Mouse (Mus musculus) heart, embryonic 16.5 days (tissue): ENCODE results near the gene Metrn. TPM values are rescaled to one million over a fixed set of nuclear protein-coding genes. Genes with fewer than 3 reads are reported as not detected.

Experiments
- ATAC-seq: fragments of 200-750 bp; cut with Nextera tagmentation; replicated peaks from 2 replicates; pipeline ENCODE4 v1.8.0; 2017; ENCODE audit warnings: moderate number of reproducible peaks; ENCODE audit not compliant: insufficient read depth, low FRiP score; ENCODE audit errors: extremely low read depth
- H3K27ac ChIP-seq: fragments of 300-500 bp; sonication (generic); 2 replicates; pipeline ENCODE4 v1.5.1; 2014; ENCODE audit warnings: mild to moderate bottlenecking, low read length, control low read depth, moderate library complexity
- H3K27me3 ChIP-seq: fragments of 300-500 bp; sonication (generic); 2 replicates; pipeline ENCODE4 v1.6.1; 2014; ENCODE audit warnings: low read length, mixed read lengths; ENCODE audit not compliant: control insufficient read depth, insufficient read depth
- H3K36me3 ChIP-seq: fragments of 300-500 bp; sonication (generic); 2 replicates; pipeline ENCODE4 v1.6.1; 2014; ENCODE audit not compliant: control insufficient read depth, insufficient read depth
- H3K4me1 ChIP-seq: fragments of 300-500 bp; sonication (generic); 2 replicates; pipeline ENCODE4 v1.6.1; 2014; ENCODE audit warnings: low read length, mixed read lengths; ENCODE audit not compliant: control insufficient read depth, insufficient read depth
- H3K4me2 ChIP-seq: fragments of 300-500 bp; sonication (generic); 2 replicates; pipeline ENCODE4 v1.6.1; 2014; ENCODE audit warnings: low read depth, mild to moderate bottlenecking, control low read depth, low read length
- H3K4me3 ChIP-seq: fragments of 300-500 bp; sonication (generic); 2 replicates; pipeline ENCODE4 v1.5.1; 2014; ENCODE audit warnings: mild to moderate bottlenecking, control low read depth, low read length
- H3K9ac ChIP-seq: fragments of 300-500 bp; sonication (generic); 2 replicates; pipeline ENCODE4 v1.6.1; 2014; ENCODE audit warnings: low read length, control low read depth
- H3K9me3 ChIP-seq: fragments of 300-500 bp; sonication (generic); replicated peaks from 2 replicates; pipeline ENCODE4 v1.6.1; 2016; ENCODE audit warnings: low read length; ENCODE audit not compliant: control insufficient read depth
- WGBS: fragments of 180-500 bp; shearing (Covaris S2); extraction: QIAGEN DNeasy Blood & Tissue Kit; methylation state at CpG from one replicate; pipeline ENCODE4 v1.1.7; 2014; 5-methylcytosine and 5-hydroxymethylcytosine counted together
- polyA plus RNA-seq: library from polyadenylated mRNA; unstranded; fragments of >200 nt; fragmentation: Nextera tagmentation; extraction: Ambion mirVana; gene quantifications from 2 replicates; pipeline ENCODE4 v1.2.1, GENCODE M21; 2015

The Metrn gene
- 25.6 and 26.9 TPM in 2 replicates for polyA plus RNA-seq

DNA sequence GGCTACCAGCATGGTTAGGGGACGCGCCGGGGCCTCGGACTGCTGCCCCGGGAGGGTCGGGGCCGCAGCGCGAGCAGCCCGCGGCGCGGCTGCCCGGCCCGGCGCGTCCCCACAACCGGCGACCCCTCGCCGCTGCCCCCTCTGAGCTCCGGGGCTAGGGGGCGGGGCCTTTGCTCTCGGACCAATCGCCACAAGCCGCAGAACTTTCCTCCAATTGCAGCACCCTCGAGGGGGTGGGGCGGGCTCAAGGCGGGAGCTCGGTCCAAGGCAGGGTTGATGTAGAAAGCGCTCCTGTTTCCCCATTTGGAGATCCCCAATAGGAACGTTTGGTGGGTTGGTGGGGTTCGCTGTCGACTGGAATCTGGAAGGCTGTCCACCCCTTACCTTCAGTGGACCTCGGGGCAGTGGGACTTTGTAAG, at the start of gene Metrn:
Metrn (minus strand) TSS at position 186 of the 419 bp plus-strand sequence.
- peak within 1 kb of the TSS; percentile 84 for H3K9ac ChIP-seq
- H3K27me3 ChIP-seq: no peaks in the 10 kb centered on the region
- 0% methylated on average over 35 of the region's 35 CpGs for WGBS
- H3K36me3 ChIP-seq: no peaks in the 10 kb centered on the region
- peaks cover 21% of the 10 kb centered on the region for H3K4me1 ChIP-seq
- H3K9me3 ChIP-seq: no peaks in the 10 kb centered on the region
- H3K4me3 ChIP-seq: peak within 1 kb of the TSS; percentile 92
- ATAC-seq: peak; percentile 85
- H3K4me2 ChIP-seq: peak within 1 kb of the TSS; percentile 93
- H3K27ac ChIP-seq: no peak within 1 kb of the TSS; the same call in 1 of the 2 replicates

DNA sequence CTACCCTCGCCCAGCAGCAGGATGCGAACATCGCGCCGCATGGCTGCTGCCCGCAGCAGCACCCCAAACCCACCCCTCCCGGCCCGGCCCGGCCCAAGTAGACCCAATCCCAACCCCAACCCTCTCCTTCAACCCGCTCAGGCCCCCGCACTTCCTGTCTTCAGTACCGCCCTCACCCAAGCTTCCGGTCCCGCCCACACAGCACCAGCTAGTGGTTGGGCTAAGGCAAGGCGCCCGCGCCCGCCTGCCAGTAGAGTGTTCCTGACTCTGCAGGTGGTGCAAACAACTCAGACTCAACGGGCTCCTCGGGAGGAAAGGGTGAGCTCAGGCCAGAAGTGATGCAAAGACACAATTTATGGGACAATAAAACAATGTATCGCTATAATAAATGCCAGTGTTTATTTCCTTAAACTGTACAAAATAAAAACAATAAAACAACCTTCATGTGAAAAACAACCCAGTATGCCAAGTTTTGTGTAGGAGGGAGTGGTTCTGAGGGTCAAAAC, 47.5 kb upstream of the Metrn start, which contains the start of gene Rhot2:
Rhot2 (minus strand) TSS at position 456 of the 506 bp plus-strand sequence.
- Histone ChIP-seq H3K4me1 (peaks cover 12% of the 10 kb centered on the region), H3K36me3 (peaks cover 33% of the 10 kb centered on the region), H3K27me3 (no peaks in the 10 kb centered on the region), H3K4me2 (peak within 1 kb of the TSS; percentile 79), H3K9ac (peak within 1 kb of the TSS; percentile 96), H3K27ac (peak within 1 kb of the TSS; percentile 91), H3K9me3 (no peaks in the 10 kb centered on the region), H3K4me3 (peak within 1 kb of the TSS; percentile 94)
- WGBS: 1% methylated on average over 21 of the region's 21 CpGs
- peak; percentile 94 for ATAC-seq

DNA sequence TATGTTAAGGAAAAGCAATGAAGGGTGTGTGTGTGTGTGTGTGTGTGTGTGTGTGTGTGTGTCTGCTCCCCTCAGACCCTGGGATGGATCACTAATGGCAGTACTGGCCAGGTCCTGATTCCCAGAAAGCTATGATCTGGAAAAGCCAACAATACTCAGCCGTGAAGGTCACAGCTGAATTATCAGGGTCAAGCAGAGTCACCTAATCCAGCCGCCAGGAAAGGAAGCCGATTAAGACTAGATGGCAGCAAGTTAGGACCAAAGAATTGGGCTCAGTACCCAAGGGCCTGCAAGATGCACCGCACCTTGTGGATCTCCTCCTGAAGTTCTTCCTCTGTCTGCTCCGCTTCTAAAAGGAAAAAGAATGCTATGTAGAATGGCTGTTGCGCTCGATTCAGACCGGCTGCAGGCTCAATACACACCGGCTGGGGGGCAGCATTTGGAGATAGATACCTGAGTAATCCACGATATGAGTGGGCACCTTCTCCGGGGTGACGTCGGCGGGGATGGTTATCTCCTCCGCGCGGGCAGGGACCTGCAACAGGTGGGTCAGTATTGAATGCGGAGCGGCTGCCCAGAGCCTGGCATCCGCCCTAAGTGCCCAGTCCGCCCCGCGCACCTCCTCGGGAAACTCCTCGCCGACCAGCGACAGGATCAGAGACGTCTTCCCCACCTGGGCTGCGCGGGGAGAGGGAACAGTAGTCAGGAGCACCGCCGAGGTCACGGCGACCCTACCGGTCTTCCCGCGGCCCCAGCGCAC, 46.9 kb upstream of the Metrn start:
- peak overlapping the region; percentile 79 for H3K4me2 ChIP-seq

DNA sequence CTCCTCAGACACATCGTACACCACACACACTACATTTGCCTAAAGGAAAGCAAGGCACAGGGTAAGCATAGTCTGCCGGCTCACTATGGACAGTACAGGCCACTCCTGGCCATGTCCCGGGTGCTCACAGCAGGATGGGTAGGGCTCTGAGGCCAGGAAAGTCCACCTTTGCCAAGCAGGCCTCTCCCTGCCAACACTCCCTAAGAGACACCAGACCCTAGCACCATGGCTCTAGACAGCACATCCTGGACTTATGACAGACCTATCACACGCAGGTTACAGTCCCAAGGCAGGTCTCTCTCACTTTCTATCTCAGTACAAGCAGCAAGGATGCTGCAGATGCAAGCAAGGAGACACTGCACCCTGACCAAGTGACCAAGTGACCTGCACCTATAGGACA, 46.2 kb upstream of the Metrn start:
- no peaks in the 10 kb centered on the region for H3K9me3 ChIP-seq
- peak overlapping the region; percentile 94 for H3K4me3 ChIP-seq
- H3K36me3 ChIP-seq: peaks cover 35% of the 10 kb centered on the region
- whole genome bisulfite sequencing: 84% methylated on average over 4 of the region's 4 CpGs
- H3K27ac ChIP-seq: no peak overlapping the region; the same call in 1 of the 2 replicates
- ATAC-seq: no peak
- no peaks in the 10 kb centered on the region for H3K27me3 ChIP-seq
- H3K9ac ChIP-seq: peak overlapping the region; percentile 96
- peaks cover 12% of the 10 kb centered on the region for H3K4me1 ChIP-seq
- peak overlapping the region; percentile 79 for H3K4me2 ChIP-seq

More for the DNA sequence above, 46.9 kb upstream of the Metrn start:
- H3K9ac ChIP-seq: peak overlapping the region; percentile 96
- H3K4me1 ChIP-seq: peaks cover 12% of the 10 kb centered on the region
- H3K27me3 ChIP-seq: no peaks in the 10 kb centered on the region
- peak overlapping the region; percentile 91 for H3K27ac ChIP-seq
- peak overlapping the region; percentile 94 for H3K4me3 ChIP-seq
- peak; percentile 29 for ATAC-seq
- peaks cover 37% of the 10 kb centered on the region for H3K36me3 ChIP-seq
- WGBS: 1% methylated on average over 38 of the region's 38 CpGs
- no peaks in the 10 kb centered on the region for H3K9me3 ChIP-seq

DNA sequence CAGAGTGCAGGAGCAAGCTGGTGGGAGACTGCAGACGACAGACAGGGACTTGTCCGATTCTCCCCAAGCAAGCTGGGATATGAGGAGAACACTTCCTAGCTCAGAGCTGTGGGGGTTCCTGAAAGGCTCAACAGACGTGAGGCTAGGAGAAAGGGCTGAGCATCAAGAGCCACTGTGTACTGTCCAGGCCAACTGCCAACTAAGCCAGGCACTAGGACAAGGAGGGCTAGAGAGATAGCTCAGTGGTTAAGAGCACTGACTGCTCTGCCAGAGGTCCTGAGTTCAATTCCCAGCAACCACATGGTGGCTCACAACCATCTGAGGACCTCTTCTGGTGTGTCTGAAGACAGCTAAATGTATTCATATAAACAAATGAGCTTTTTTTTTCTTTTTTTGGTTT, 45.6 kb upstream of the Metrn start:
- H3K9me3 ChIP-seq: no peaks in the 10 kb centered on the region
- no peak overlapping the region for H3K4me3 ChIP-seq
- no peaks in the 10 kb centered on the region for H3K27me3 ChIP-seq
- 83% methylated on average over 3 of the region's 3 CpGs for WGBS
- H3K9ac ChIP-seq: no peak overlapping the region
- no peak overlapping the region for H3K27ac ChIP-seq
- H3K4me2 ChIP-seq: no peak overlapping the region
- H3K4me1 ChIP-seq: peaks cover 13% of the 10 kb centered on the region
- peaks cover 35% of the 10 kb centered on the region for H3K36me3 ChIP-seq
- ATAC-seq: no peak

DNA sequence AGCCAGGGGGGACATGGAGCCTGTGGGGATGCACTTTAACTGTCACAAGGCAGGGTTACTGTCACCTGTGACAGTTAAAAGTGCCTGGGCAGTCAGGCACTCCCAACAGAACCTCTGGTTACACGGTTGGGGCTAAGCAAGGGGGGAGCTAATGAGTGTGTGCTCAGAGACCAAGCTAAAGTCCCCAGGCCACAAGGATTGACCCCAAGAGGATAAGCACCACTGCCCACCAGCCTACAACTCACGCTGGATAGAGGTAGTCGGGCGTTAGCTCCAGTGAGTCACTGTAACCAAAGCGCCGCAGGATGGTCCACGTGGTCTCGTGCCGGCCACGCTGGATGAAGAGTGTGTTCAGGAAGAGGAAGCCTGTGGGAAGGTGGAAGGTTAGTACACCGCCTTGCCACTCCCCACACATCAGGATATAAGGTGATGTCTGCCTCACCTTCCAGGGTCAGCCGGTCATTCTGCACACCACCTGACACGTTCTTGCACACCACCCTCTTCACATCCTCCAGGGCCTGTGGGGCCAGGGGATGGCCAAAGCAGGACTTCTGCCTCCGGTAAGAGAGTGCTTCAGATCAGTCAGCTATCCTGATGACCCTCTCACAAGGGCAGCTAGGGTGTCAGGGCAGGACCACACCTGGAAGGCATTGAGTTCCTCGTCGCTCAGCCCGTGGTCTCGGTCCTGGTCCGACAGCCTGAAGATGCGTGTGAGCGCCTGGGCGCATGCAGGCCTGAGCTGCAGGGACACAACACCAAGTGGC, 44.4 kb upstream of the Metrn start, which contains the start of gene Gm20683:
Gm20683 (minus strand) TSS at position 647 of the 764 bp plus-strand sequence.
- WGBS: 90% methylated on average over 22 of the region's 22 CpGs
- ATAC-seq: no peak
- Histone ChIP-seq H3K4me3 (no peak within 1 kb of the TSS), H3K4me2 (no peak within 1 kb of the TSS), H3K27me3 (no peaks in the 10 kb centered on the region), H3K9ac (no peak within 1 kb of the TSS), H3K9me3 (no peaks in the 10 kb centered on the region), H3K27ac (no peak within 1 kb of the TSS), H3K4me1 (peaks cover 23% of the 10 kb centered on the region), H3K36me3 (peaks cover 35% of the 10 kb centered on the region)

DNA sequence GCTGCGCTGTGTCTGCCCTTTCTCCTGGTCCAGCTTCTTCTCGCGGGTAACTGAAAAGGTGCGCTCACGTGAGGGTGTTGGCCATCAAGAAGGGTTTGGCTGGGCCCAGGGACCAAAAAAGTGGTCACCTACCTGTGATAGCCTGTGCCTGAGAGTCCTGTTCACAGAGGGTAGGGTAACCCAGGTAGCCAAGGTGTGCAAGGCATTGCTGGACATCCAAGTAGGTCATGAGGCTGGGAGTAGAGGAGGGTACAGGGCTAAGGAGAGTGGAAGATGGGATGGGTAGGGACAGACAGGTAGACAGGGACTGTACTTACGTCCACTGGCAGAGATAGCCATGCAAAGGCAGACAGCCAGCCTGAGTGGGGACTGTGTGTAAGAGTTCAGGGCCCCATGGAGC, 43.6 kb upstream of the Metrn start:
- 98% methylated on average over 6 of the region's 6 CpGs for WGBS
- Histone ChIP-seq H3K27me3 (no peaks in the 10 kb centered on the region), H3K4me2 (no peak overlapping the region), H3K9me3 (no peaks in the 10 kb centered on the region), H3K9ac (no peak overlapping the region), H3K4me1 (peaks cover 30% of the 10 kb centered on the region), H3K4me3 (no peak overlapping the region), H3K36me3 (peaks cover 35% of the 10 kb centered on the region), H3K27ac (no peak overlapping the region)
- ATAC-seq: no peak

DNA sequence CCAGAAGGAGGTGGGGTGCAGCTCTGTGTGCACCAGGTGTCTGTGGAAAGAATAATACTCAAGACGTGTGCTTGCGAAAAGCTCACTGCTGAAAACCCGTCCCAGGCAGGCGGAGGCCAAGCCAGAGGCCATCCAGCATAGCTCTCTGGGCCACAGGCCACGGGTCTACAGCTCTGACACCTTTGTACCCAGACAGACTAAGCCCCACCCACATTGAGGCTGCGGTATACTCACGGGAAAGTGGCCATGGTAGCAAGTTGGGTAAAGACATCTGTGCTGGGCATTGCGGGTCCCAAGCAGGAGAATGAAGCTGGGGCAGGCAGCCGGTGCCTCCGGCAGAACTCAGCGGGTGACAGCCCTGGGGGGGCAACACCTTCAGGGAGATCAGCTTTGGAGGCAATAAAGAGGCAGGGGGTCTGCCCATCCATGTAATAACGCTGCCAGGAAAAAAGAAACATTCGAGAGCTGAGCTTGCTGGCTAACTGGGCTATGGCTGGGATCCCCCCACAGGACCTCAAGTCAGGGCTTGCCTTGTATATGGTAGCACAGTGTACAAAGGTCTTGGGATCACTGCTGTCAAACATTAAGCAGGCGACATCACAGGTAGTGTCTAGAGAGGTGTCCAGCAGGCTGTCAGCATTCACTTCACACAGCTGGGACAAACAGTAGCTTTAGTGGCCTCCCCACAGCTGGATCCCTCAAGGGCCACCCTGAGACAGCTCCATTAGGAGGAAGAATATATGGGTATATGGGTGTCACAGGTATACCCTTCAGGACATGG, 42.7 kb upstream of the Metrn start:
- H3K9me3 ChIP-seq: no peaks in the 10 kb centered on the region
- WGBS: 81% methylated on average over 14 of the region's 14 CpGs
- peaks cover 35% of the 10 kb centered on the region for H3K4me1 ChIP-seq
- H3K27me3 ChIP-seq: no peaks in the 10 kb centered on the region
- no peak overlapping the region for H3K4me3 ChIP-seq
- H3K27ac ChIP-seq: no peak overlapping the region
- H3K4me2 ChIP-seq: no peak overlapping the region
- H3K36me3 ChIP-seq: peaks cover 35% of the 10 kb centered on the region
- ATAC-seq: no peak
- H3K9ac ChIP-seq: no peak overlapping the region
